Mouse (Mus musculus) cerebral cortex, adult 2 months (tissue): Measurements from ENCODE around the gene Fcrl1.

Experiments
- WGBS: fragments of 180-500 bp; shearing (Covaris S2); methylation state at CpG from one replicate; pipeline ENCODE4 v1.1.7; 2018; 5-methylcytosine and 5-hydroxymethylcytosine counted together

Gene Fcrl1

GRCm38 (mm10) chr3:87376195-87377165 is at the start of gene Fcrl1:
Gene Fcrl1 (plus strand): TSS chr3:87376387.
- WGBS = 87% methylated on average over 18 of the region's 18 CpGs

- WGBS = 85% methylated on average over 5 of the region's 5 CpGs
Observed at GRCm38 (mm10) chr3:87337899-87338298, 38.3 kb upstream of the Fcrl1 start.

GRCm38 (mm10) chr3:87350992-87351391 is 25.2 kb upstream of the Fcrl1 start:
- 89% methylated on average over 2 of the region's 2 CpGs for WGBS

GRCm38 (mm10) chr3:87357581-87357980 is 18.6 kb upstream of the Fcrl1 start, which contains the start of gene Cd5l:
Gene Cd5l (plus strand): TSS chr3:87357881.

GRCm38 (mm10) chr3:87360466-87360865 is 15.7 kb upstream of the Fcrl1 start:
- WGBS = 65% methylated on average over 6 of the region's 6 CpGs

- WGBS = 96% methylated on average over 14 of the region's 14 CpGs
Observed at GRCm38 (mm10) chr3:87365691-87366090, 10.5 kb upstream of the Fcrl1 start.

- 86% methylated on average over 10 of the region's 10 CpGs for WGBS
Observed at GRCm38 (mm10) chr3:87367511-87367910, 8.7 kb upstream of the Fcrl1 start.

GRCm38 (mm10) chr3:87369181-87369580 is 7.0 kb upstream of the Fcrl1 start:
- 60% methylated on average over 5 of the region's 5 CpGs for WGBS

GRCm38 (mm10) chr3:87377228-87377627 is 1.0 kb downstream of the Fcrl1 start:
- WGBS = 60% methylated on average over 3 of the region's 3 CpGs

- 72% methylated on average over 6 of the region's 6 CpGs for WGBS
Observed at GRCm38 (mm10) chr3:87377719-87378118, 1.5 kb downstream of the Fcrl1 start.

- 87% methylated on average over 2 of the region's 2 CpGs for WGBS
Observed at GRCm38 (mm10) chr3:87379641-87380315, 3.6 kb downstream of the Fcrl1 start.

- 58% methylated on average over 7 of the region's 7 CpGs for WGBS
Observed at GRCm38 (mm10) chr3:87381806-87382712, 5.9 kb downstream of the Fcrl1 start.

- WGBS = 92% methylated on average over 3 of the region's 3 CpGs
Observed at GRCm38 (mm10) chr3:87383308-87383707, 7.1 kb downstream of the Fcrl1 start.

GRCm38 (mm10) chr3:87385105-87385504 is 8.9 kb downstream of the Fcrl1 start:
- WGBS = 85% methylated on average over 9 of the region's 9 CpGs

GRCm38 (mm10) chr3:87390935-87391334 is 14.7 kb downstream of the Fcrl1 start:
- WGBS = 67% methylated on average over 1 of the region's 1 CpGs

- 76% methylated on average over 4 of the region's 4 CpGs for WGBS
Observed at GRCm38 (mm10) chr3:87398809-87399208, 22.6 kb downstream of the Fcrl1 start.

- 85% methylated on average over 4 of the region's 4 CpGs for WGBS
Observed at GRCm38 (mm10) chr3:87399906-87400305, 23.7 kb downstream of the Fcrl1 start.

GRCm38 (mm10) chr3:87401321-87401720 is 25.1 kb downstream of the Fcrl1 start:
- WGBS = 62% methylated on average over 5 of the region's 5 CpGs

- WGBS = 46% methylated on average over 4 of the region's 4 CpGs
Observed at GRCm38 (mm10) chr3:87408171-87408570, 32.0 kb downstream of the Fcrl1 start.

- WGBS = 92% methylated on average over 4 of the region's 4 CpGs
Observed at GRCm38 (mm10) chr3:87409196-87409935, 33.2 kb downstream of the Fcrl1 start.

GRCm38 (mm10) chr3:87410605-87411004 is 34.4 kb downstream of the Fcrl1 start:
- WGBS = 86% methylated on average over 6 of the region's 6 CpGs
